Mouse (Mus musculus) midbrain, postnatal 0 days (tissue): ENCODE results near the gene Psmc6. TPM values are rescaled to one million over a fixed set of nuclear protein-coding genes. Genes with fewer than 3 reads are reported as not detected.
A peak's percentile ranks its signal among the peaks of the same experiment; 100 is the strongest.

Experiments used
- ATAC-seq: fragments of 200-750 bp; cut with Nextera tagmentation; 2 replicates; pipeline ENCODE4 v1.8.0; 2017; ENCODE audit warnings: moderate number of reproducible peaks, mild to moderate bottlenecking, moderate TSS enrichment, moderate library complexity; ENCODE audit not compliant: low FRiP score
- DNase-seq: peaks from one replicate; pipeline ENCODE4 v3.0.0-alpha.2; 2015; ENCODE audit warnings: low spot score
- H3K27ac ChIP-seq: fragments of 300-500 bp; sonication (generic); 2 replicates; pipeline ENCODE4 v1.5.1; 2014; ENCODE audit warnings: low read depth, mild to moderate bottlenecking, low read length, mixed read lengths
- H3K27me3 ChIP-seq: fragments of 300-500 bp; sonication (generic); 2 replicates; pipeline ENCODE4 v1.6.1; 2014; ENCODE audit warnings: low read length, control low read depth, mixed read lengths; ENCODE audit not compliant: insufficient read depth
- H3K36me3 ChIP-seq: fragments of 300-500 bp; sonication (generic); 2 replicates; pipeline ENCODE4 v1.6.1; 2014; ENCODE audit warnings: low read length, control low read depth, mixed read lengths; ENCODE audit not compliant: insufficient read depth
- H3K4me1 ChIP-seq: fragments of 300-500 bp; sonication (generic); 2 replicates; pipeline ENCODE4 v1.6.1; 2014; ENCODE audit warnings: mild to moderate bottlenecking, control low read depth, antibody characterized with exemption, low read length, mixed read lengths; ENCODE audit not compliant: insufficient read depth
- H3K4me2 ChIP-seq: fragments of 300-500 bp; sonication (generic); 2 replicates; pipeline ENCODE4 v1.6.1; 2014; ENCODE audit warnings: low read depth, mild to moderate bottlenecking, low read length, mixed read lengths; ENCODE audit not compliant: poor library complexity, severe bottlenecking
- H3K4me3 ChIP-seq: fragments of 300-500 bp; sonication (generic); 2 replicates; pipeline ENCODE4 v1.5.1; 2014; ENCODE audit warnings: low read depth, mild to moderate bottlenecking, low read length, moderate library complexity
- H3K9ac ChIP-seq: fragments of 300-500 bp; sonication (generic); replicated peaks from 2 replicates; pipeline ENCODE4 v1.6.1; 2014; ENCODE audit warnings: mild to moderate bottlenecking, low read length, moderate library complexity, mixed read lengths; ENCODE audit not compliant: poor library complexity, severe bottlenecking
- H3K9me3 ChIP-seq: fragments of 300-500 bp; sonication (generic); 2 replicates; pipeline ENCODE4 v1.6.1; 2016; ENCODE audit warnings: low read length, control low read depth
- CTCF ChIP-seq: IDR thresholded peaks from 2 replicates; pipeline ENCODE4 v1.5.1; 2016; ENCODE audit warnings: antibody characterized with exemption, mild to moderate bottlenecking
- WGBS: fragments of 180-500 bp; shearing (Covaris S2); extraction: QIAGEN DNeasy Blood & Tissue Kit; methylation state at CpG from one replicate; pipeline ENCODE4 v1.1.7; 2014; 5-methylcytosine and 5-hydroxymethylcytosine counted together
- polyA plus RNA-seq: library from polyadenylated mRNA; unstranded; fragments of >200 nt; fragmentation: Nextera tagmentation; extraction: Ambion mirVana; gene quantifications from 2 replicates; pipeline ENCODE4 v1.2.1, GENCODE M21; 2015
- total RNA-seq: library from RNA; depleted of rRNA; stranded (reverse); fragments of >200 nt; gene quantifications from 2 replicates; pipeline ENCODE4 v1.2.3, GENCODE M21; 2014

Gene Psmc6
- total and polyA plus RNA-seq, 2 experiments from 2014 or later: 105 to 136 TPM

DNA sequence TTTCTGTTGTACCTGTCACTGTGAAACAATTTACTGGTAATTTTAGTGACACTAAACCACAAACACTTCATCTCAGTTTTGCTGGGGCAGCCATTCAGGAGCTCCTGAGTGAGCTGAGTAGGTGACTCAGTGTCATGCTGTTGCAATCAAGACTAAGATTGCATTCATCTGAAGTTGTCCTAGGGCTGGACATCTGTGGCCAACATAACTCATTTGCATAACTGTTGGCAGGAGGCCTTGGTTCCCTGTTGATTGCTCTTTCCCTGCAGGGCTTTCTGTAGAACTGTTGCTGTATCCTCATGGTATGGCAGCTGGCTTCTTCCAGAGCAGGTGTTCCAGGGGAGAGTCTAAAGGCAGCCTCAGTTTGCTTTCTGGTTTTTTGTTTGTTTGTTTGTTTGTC is 4.1 kb upstream of the Psmc6 start:
- no peak overlapping the region for H3K4me3 ChIP-seq
- ATAC-seq: no peak
- no peak overlapping the region for H3K9ac ChIP-seq
- no peaks in the 10 kb centered on the region for H3K9me3 ChIP-seq
- H3K36me3 ChIP-seq: no peaks in the 10 kb centered on the region
- TF ChIP-seq CTCF: no peak
- H3K27me3 ChIP-seq: no peaks in the 10 kb centered on the region
- no peaks in the 10 kb centered on the region for H3K4me1 ChIP-seq
- no peak overlapping the region for H3K4me2 ChIP-seq
- DNase-seq: peak; percentile 79
- no peak overlapping the region for H3K27ac ChIP-seq

DNA sequence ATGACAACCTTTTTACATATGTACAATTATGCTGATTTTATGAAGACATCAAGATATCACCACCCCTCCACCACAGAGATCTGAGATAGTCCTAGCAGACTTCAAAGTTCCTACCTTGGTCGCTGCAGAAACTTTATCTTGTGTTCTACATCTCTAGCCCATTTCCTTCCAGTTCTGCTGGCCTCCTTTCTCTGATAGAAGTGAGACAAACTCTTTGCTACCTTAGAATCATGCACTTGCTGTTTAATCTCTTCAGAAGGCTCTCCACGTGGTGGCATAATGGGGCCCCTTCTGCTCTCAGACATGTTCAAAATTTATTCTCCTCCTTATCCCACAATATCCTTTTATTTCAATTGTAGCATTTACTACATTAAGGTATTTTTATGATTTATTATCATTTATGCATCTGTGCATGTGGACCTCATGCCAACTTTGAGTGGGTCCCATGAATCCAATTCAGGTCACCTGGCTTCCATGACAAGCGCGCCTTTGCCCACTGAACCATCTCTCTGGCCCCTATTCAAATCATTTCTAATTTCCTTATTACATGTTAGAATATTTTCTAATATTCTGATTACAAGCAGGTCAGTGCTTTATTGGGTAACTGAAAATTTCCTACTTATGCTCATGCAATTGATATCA is 1.4 kb upstream of the Psmc6 start:
- no peak for TF ChIP-seq CTCF
- no peaks in the 10 kb centered on the region for H3K9me3 ChIP-seq
- no peak overlapping the region for H3K4me3 ChIP-seq
- H3K27me3 ChIP-seq: no peaks in the 10 kb centered on the region
- H3K36me3 ChIP-seq: 0 out of 2 replicates have a peak, but pooled peaks cover 5% of the 10 kb centered on the region
- no peak for DNase-seq
- H3K27ac ChIP-seq: no peak overlapping the region
- no peak overlapping the region for H3K9ac ChIP-seq
- no peak overlapping the region for H3K4me2 ChIP-seq
- WGBS: 93% methylated on average over 4 of the region's 4 CpGs
- no peak for ATAC-seq
- H3K4me1 ChIP-seq: no peaks in the 10 kb centered on the region

DNA sequence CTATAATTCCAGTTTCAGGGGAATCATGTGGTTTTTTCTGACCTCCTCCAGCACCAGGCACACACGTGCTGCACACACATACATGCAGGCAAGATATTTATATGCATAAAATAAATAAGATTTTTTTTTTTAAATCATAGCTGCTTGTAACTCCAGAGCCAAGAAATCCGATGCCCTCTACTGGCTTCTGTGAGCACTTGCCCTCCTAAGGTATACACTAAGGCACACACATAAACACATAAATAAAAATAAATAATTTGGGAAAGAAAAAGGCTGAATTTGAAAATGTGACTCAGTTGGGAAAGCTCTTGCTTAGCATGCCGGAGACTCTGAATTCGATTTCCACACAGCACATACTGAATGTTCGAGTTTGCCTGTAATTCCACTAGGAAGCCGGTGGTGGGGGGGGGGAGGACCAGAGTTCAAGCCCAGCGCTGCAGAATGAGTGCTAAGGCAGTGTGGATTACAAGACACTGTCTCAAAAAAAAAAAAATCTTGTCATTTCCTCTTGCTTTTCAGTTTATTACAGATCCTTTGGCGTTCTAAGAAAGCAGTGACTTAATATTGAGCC is 485 bp upstream of the Psmc6 start:
- ATAC-seq (peak; percentile 54), DNase-seq (peak; percentile 53)
- Histone ChIP-seq H3K4me3 (peak overlapping the region; percentile 99), H3K9ac (no peak overlapping the region; the same call in 1 of the 2 replicates), H3K4me1 (no peaks in the 10 kb centered on the region), H3K36me3 (0 out of 2 replicates have a peak, but pooled peaks cover 5% of the 10 kb centered on the region), H3K27ac (peak overlapping the region; percentile 64), H3K9me3 (no peaks in the 10 kb centered on the region), H3K27me3 (no peaks in the 10 kb centered on the region), H3K4me2 (peak overlapping the region; percentile 47)
- 14% methylated on average over 8 of the region's 8 CpGs for WGBS
- no peak for TF ChIP-seq CTCF

DNA sequence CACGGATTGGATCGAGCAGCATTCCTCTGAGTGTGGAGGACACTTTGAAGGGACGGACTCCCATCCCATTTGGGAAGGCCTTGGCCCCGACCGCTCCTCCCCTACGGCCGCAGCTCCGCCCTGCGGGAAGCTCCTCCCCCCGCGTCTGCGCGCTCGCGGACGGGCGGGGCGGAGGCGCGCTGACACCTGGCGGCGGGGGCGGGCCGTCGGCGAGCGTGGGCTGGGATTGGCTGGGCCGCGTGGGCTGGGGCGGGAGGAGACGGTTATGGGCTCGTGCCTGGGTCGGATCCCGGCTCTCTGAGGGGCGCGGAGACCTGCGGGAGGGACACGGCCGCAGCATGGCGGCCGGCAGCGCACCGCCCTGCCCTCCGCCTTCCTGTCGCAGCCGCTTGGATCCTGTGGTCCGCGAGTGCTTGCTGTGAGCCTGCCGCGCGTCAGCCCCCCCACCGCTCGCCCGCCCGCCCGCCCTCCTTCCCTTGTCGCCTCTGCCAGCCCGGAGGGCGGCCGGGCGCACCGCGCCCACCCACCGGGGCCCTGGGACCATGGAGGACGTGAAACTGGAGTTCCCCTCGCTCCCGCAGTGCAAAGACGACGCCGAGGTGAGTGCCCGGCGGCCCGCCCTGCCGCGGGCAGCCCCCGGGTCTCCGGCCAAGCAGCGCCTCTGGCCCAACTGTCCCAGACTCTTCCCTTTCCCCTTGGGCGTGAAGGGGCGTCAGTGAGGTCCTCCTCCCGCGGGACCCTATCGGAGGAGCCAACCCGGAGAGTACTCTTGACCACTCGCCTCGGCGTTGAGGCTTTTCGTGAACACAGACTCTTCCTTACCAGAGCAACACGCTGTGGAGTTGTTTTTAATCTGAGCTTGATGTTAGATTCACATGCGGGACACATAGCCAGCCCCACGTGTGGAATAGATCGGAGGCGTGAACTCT is 21.6 kb downstream of the Psmc6 start, which contains the start of gene Styx:
Gene Styx (plus strand): TSS at position 163 of the 929 bp plus-strand sequence.
- ATAC-seq (peak; percentile 97), DNase-seq (peak; percentile 92)
- H3K9me3 ChIP-seq: no peaks in the 10 kb centered on the region
- TF ChIP-seq CTCF: no peak
- H3K9ac ChIP-seq: peak within 1 kb of the TSS; percentile 77
- peak within 1 kb of the TSS; percentile 59; the same call in 1 of the 2 replicates for H3K27ac ChIP-seq
- under 1% methylated on average over 51 of the region's 93 CpGs for WGBS
- peak within 1 kb of the TSS; percentile 76 for H3K4me3 ChIP-seq
- H3K4me2 ChIP-seq: peak within 1 kb of the TSS; percentile 70
- no peaks in the 10 kb centered on the region; the same call in 1 of the 2 replicates for H3K4me1 ChIP-seq
- no peaks in the 10 kb centered on the region for H3K27me3 ChIP-seq
- H3K36me3 ChIP-seq: peaks cover 17% of the 10 kb centered on the region

DNA sequence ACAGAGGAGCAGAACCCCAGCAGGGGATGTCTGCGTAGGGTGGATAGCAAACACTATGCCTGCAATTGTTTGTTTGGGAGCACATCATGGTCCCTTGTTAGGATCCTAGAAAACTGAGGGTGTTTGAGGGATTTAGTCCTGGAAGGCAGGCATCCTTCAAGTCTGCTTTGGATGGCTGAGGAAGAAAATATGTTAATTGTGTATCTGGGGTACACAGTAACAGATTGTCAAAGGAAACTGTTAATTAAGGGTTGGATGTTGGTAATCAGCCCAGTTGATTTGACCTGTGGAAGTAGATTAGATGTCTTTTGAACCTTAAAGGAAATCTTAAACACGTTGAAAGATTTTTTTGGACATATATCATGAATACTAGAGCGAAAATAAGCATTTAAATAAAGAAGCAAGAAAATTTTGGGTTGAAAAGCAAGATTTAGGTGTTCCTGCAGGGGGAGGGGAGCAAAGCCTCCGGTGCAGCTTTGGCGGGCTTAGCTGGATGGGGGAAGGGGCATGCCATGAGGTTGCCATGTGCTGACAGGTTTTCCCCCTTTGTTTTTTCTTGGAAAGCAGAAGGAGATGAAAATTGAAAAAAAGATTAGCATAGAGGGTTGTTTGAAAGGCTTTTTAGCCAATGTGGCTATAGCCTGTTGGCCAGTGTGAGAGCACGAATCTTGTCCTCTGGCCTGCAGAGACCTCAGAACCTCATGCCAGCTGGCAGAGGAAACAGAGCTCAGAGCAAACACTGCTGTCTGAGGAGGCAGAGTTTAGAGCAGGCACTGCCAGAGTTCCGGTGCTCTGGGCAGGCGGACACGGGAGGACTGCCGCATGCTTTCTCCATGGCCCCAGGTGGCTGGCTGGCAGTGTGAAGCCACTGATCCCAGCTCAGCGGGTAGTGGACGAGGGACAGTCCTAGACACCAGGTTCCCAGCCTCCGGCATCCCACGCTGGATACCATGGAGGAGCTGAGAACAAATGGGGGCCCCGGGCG is 34.9 kb downstream of the Psmc6 start:
- Histone ChIP-seq H3K9me3 (0 out of 2 replicates have a peak, but pooled peaks cover under 1% of the 10 kb centered on the region), H3K4me1 (no peaks in the 10 kb centered on the region), H3K9ac (no peak overlapping the region), H3K4me2 (no peak overlapping the region), H3K27me3 (no peaks in the 10 kb centered on the region), H3K4me3 (no peak overlapping the region), H3K36me3 (peaks cover 8% of the 10 kb centered on the region), H3K27ac (no peak overlapping the region)
- DNase-seq (peak; percentile 83), ATAC-seq (peak; percentile 87)
- no peak; the same call in 1 of the 2 replicates for TF ChIP-seq CTCF
- 68% methylated on average over 16 of the region's 16 CpGs for WGBS
